Mouse (Mus musculus) heart, embryonic 11.5 days (tissue): ENCODE data around the gene Tsx. TPM values are rescaled to one million over a fixed set of nuclear protein-coding genes. Genes with fewer than 3 reads are reported as not detected.
"Not testable (repeated sequence)": the region's sequence is repeated elsewhere in the genome, so short reads cannot be mapped to it uniquely, and the experiment has no call there.

Source experiments
- ATAC-seq: fragments of 200-750 bp; cut with Nextera tagmentation; replicated peaks from 2 replicates; pipeline ENCODE4 v1.8.0; 2017; ENCODE audit warnings: moderate library complexity; ENCODE audit not compliant: insufficient number of reproducible peaks, low FRiP score, low TSS enrichment
- H3K27ac ChIP-seq: fragments of 300-500 bp; sonication (generic); 2 replicates; pipeline ENCODE4 v1.5.1; 2014; ENCODE audit warnings: mild to moderate bottlenecking, low read depth, low read length
- H3K27me3 ChIP-seq: fragments of 300-500 bp; sonication (generic); 2 replicates; pipeline ENCODE4 v1.6.1; 2014; ENCODE audit warnings: mild to moderate bottlenecking, low read length, mixed read lengths; ENCODE audit not compliant: control insufficient read depth, insufficient read depth
- H3K36me3 ChIP-seq: fragments of 300-500 bp; sonication (generic); 2 replicates; pipeline ENCODE4 v1.6.1; 2014; ENCODE audit warnings: mild to moderate bottlenecking, low read length, moderate library complexity, mixed read lengths; ENCODE audit not compliant: control insufficient read depth, insufficient read depth
- H3K4me1 ChIP-seq: fragments of 300-500 bp; sonication (generic); 2 replicates; pipeline ENCODE4 v1.6.1; 2014; ENCODE audit warnings: low read length; ENCODE audit not compliant: control insufficient read depth, insufficient read depth
- H3K4me2 ChIP-seq: fragments of 300-500 bp; sonication (generic); 2 replicates; pipeline ENCODE4 v1.6.1; 2014; ENCODE audit warnings: mild to moderate bottlenecking, moderate library complexity
- H3K4me3 ChIP-seq: fragments of 300-500 bp; sonication (generic); 2 replicates; pipeline ENCODE4 v1.5.1; 2014; ENCODE audit warnings: low read depth, low read length
- H3K9ac ChIP-seq: fragments of 300-500 bp; sonication (generic); 2 replicates; pipeline ENCODE4 v1.6.1; 2014; ENCODE audit warnings: mild to moderate bottlenecking, low read depth, low read length, moderate library complexity
- H3K9me3 ChIP-seq: fragments of 300-500 bp; sonication (generic); replicated peaks from 2 replicates; pipeline ENCODE4 v1.6.1; 2016; ENCODE audit warnings: low read length; ENCODE audit not compliant: control insufficient read depth
- WGBS: fragments of 180-500 bp; shearing (Covaris S2); extraction: QIAGEN DNeasy Blood & Tissue Kit; methylation state at CpG from one replicate; pipeline ENCODE4 v1.1.7; 2014; ENCODE audit not compliant: insufficient replicate concordance; 5-methylcytosine and 5-hydroxymethylcytosine counted together
- polyA plus RNA-seq: library from polyadenylated mRNA; unstranded; fragments of >200 nt; fragmentation: Nextera tagmentation; extraction: Ambion mirVana; gene quantifications from 2 replicates; pipeline ENCODE4 v1.2.1, GENCODE M21; 2014

Tsx gene
- polyA plus RNA-seq, 1 experiment from 2014 or later, result 0.27 TPM

GRCm38 (mm10) chrX:103448943-103449722 lies 34.9 kb downstream of the Tsx start:
- H3K4me1 ChIP-seq, H3K27ac ChIP-seq, H3K9ac ChIP-seq, H3K4me2 ChIP-seq, ATAC-seq, H3K9me3 ChIP-seq, H3K36me3 ChIP-seq, H3K4me3 ChIP-seq: not testable (repeated sequence)
- H3K27me3 ChIP-seq, result peaks cover 26% of the 10 kb centered on the region
- 62% methylated on average over 18 of the region's 27 CpGs for WGBS

- H3K4me3 ChIP-seq, result no peak overlapping the region
- H3K27ac ChIP-seq, result no peak overlapping the region
- H3K4me1 ChIP-seq, result no peaks in the 10 kb centered on the region
- no peaks in the 10 kb centered on the region for H3K36me3 ChIP-seq
- H3K9ac ChIP-seq, result no peak overlapping the region
- no peak overlapping the region for H3K4me2 ChIP-seq
- H3K9me3 ChIP-seq, result no peaks in the 10 kb centered on the region
- 73% methylated on average over 6 of the region's 6 CpGs for WGBS
- ATAC-seq, result no peak
- H3K27me3 ChIP-seq, result peaks cover 10% of the 10 kb centered on the region
These were observed 38.5 kb downstream of the Tsx start for GRCm38 (mm10) chrX:103452815-103453214.

- no peak overlapping the region for H3K9ac ChIP-seq
- no peaks in the 10 kb centered on the region for H3K27me3 ChIP-seq
- ATAC-seq, result no peak
- no peak overlapping the region for H3K4me2 ChIP-seq
- no peaks in the 10 kb centered on the region for H3K36me3 ChIP-seq
- H3K9me3 ChIP-seq, result no peaks in the 10 kb centered on the region
- no peaks in the 10 kb centered on the region for H3K4me1 ChIP-seq
- WGBS, result 71% methylated on average over 5 of the region's 5 CpGs
- H3K4me3 ChIP-seq, result no peak overlapping the region
- H3K27ac ChIP-seq, result no peak overlapping the region
These were observed 45.8 kb downstream of the Tsx start for GRCm38 (mm10) chrX:103460056-103460455.

- Histone ChIP-seq H3K9me3 (no peaks in the 10 kb centered on the region), H3K27me3 (no peaks in the 10 kb centered on the region), H3K27ac (no peak overlapping the region), H3K4me1 (no peaks in the 10 kb centered on the region), H3K4me2 (no peak overlapping the region), H3K36me3 (no peaks in the 10 kb centered on the region), H3K9ac (no peak overlapping the region), H3K4me3 (no peak overlapping the region)
- no peak for ATAC-seq
- 60% methylated on average over 2 of the region's 2 CpGs for whole genome bisulfite sequencing
These were observed 54.7 kb downstream of the Tsx start for GRCm38 (mm10) chrX:103468998-103469397.

GRCm38 (mm10) chrX:103472346-103472745 lies 58.1 kb downstream of the Tsx start:
- H3K4me1 ChIP-seq, result no peaks in the 10 kb centered on the region
- 81% methylated on average over 3 of the region's 3 CpGs for WGBS
- H3K27ac ChIP-seq, result no peak overlapping the region
- H3K9me3 ChIP-seq, result no peaks in the 10 kb centered on the region
- ATAC-seq, result no peak
- no peaks in the 10 kb centered on the region for H3K36me3 ChIP-seq
- H3K27me3 ChIP-seq, result no peaks in the 10 kb centered on the region
- H3K9ac ChIP-seq, result no peak overlapping the region
- H3K4me3 ChIP-seq, result no peak overlapping the region
- H3K4me2 ChIP-seq, result no peak overlapping the region

Other genes with a start within 250 kb of the Tsx start
- gene Nap1l2, start 227.8 kb upstream of the Tsx start, polyA plus RNA-seq, result 1.1 and 1.4 TPM in 2 replicates
- not detected in 2 replicates for gene Cdx4, start 93.1 kb upstream of the Tsx start, polyA plus RNA-seq
- 3.9 and 4.7 TPM in 2 replicates for gene Chic1, start 58.0 kb upstream of the Tsx start, polyA plus RNA-seq
- gene Gm26992, start 7.5 kb downstream of the Tsx start, polyA plus RNA-seq, result not detected in 2 replicates
- not detected in 2 replicates for gene Zcchc13, start 216.1 kb downstream of the Tsx start, polyA plus RNA-seq